Mouse (Mus musculus) limb, embryonic 14.5 days (tissue): ENCODE measurements around the gene Mmgt2. TPM values are rescaled to one million over a fixed set of nuclear protein-coding genes. Genes with fewer than 3 reads are reported as not detected.

Source experiments
- ATAC-seq: fragments of 200-750 bp; cut with Nextera tagmentation; 2 replicates; pipeline ENCODE4 v1.8.0; 2017; ENCODE audit warnings: low read depth, moderate number of reproducible peaks, moderate TSS enrichment; ENCODE audit not compliant: low FRiP score
- DNase-seq: peaks from one replicate; pipeline ENCODE4 v3.0.0-alpha.2; 2015; ENCODE audit warnings: low spot score
- H3K27ac ChIP-seq: fragments of 300-500 bp; sonication (generic); replicated peaks from 2 replicates; pipeline ENCODE4 v1.5.1; 2014; ENCODE audit warnings: low read depth, mild to moderate bottlenecking, low read length, moderate library complexity, mixed read lengths
- H3K27me3 ChIP-seq: fragments of 300-500 bp; sonication (generic); 2 replicates; pipeline ENCODE4 v1.6.1; 2014; ENCODE audit warnings: low read length, mixed read lengths; ENCODE audit not compliant: control insufficient read depth, insufficient read depth
- H3K36me3 ChIP-seq: fragments of 300-500 bp; sonication (generic); 2 replicates; pipeline ENCODE4 v1.6.1; 2014; ENCODE audit warnings: mild to moderate bottlenecking, low read length, moderate library complexity, mixed read lengths; ENCODE audit not compliant: control insufficient read depth, insufficient read depth
- H3K4me1 ChIP-seq: fragments of 300-500 bp; sonication (generic); 2 replicates; pipeline ENCODE4 v1.6.1; 2014; ENCODE audit warnings: antibody characterized with exemption, low read length, mixed read lengths; ENCODE audit not compliant: control insufficient read depth, insufficient read depth
- H3K4me2 ChIP-seq: fragments of 300-500 bp; sonication (generic); replicated peaks from 2 replicates; pipeline ENCODE4 v1.6.1; 2014; ENCODE audit warnings: low read depth, mild to moderate bottlenecking, low read length, moderate library complexity; ENCODE audit not compliant: severe bottlenecking
- H3K4me3 ChIP-seq: fragments of 300-500 bp; sonication (generic); replicated peaks from 2 replicates; pipeline ENCODE4 v1.5.1; 2014; ENCODE audit warnings: low read length
- H3K9ac ChIP-seq: fragments of 300-500 bp; sonication (generic); 2 replicates; pipeline ENCODE4 v1.6.1; 2014; ENCODE audit warnings: mild to moderate bottlenecking, low read depth, low read length, moderate library complexity; ENCODE audit not compliant: severe bottlenecking
- H3K9me3 ChIP-seq: fragments of 300-500 bp; sonication (generic); 2 replicates; pipeline ENCODE4 v1.6.1; 2016; ENCODE audit warnings: low read length; ENCODE audit not compliant: control insufficient read depth
- POLR2A ChIP-seq: fragments of 200-500 bp; IDR thresholded peaks from 2 replicates; pipeline ENCODE4 v1.8.0; 2012; ENCODE audit warnings: inconsistent platforms, mild to moderate bottlenecking, moderate library complexity, borderline replicate concordance; ENCODE audit not compliant: insufficient read depth, insufficient read length; ENCODE audit errors: extremely low read depth
- WGBS: fragments of 180-500 bp; shearing (Covaris S2); extraction: QIAGEN DNeasy Blood & Tissue Kit; methylation state at CpG from one replicate; pipeline ENCODE4 v1.1.7; 2014; 5-methylcytosine and 5-hydroxymethylcytosine counted together
- polyA plus RNA-seq, 2 experiments: library from polyadenylated mRNA; depleted of rRNA in 1 of 2; stranded (reverse) in 1 of 2; unstranded in 1 of 2; fragments of >200 nt; fragmentation: Nextera tagmentation in 1 of 2; extraction: Ambion mirVana in 1 of 2; gene quantifications; 2 replicates each; pipeline versions ENCODE4 v1.2.1 to v1.2.3; 2012 to 2014

The Mmgt2 gene
- polyA plus RNA-seq, 2 experiments, result 56.9 to 69.7 TPM

- H3K27ac ChIP-seq, result no peak overlapping the region
- H3K27me3 ChIP-seq, result no peaks in the 10 kb centered on the region
- no peak for DNase-seq
- H3K36me3 ChIP-seq, result peaks cover 71% of the 10 kb centered on the region
- 68% methylated on average over 10 of the region's 10 CpGs for WGBS
- no peak overlapping the region for H3K9ac ChIP-seq
- ATAC-seq, result no peak
- no peak overlapping the region for H3K4me2 ChIP-seq
- TF ChIP-seq POLR2A, result no peak
- peaks cover 17% of the 10 kb centered on the region for H3K4me1 ChIP-seq
- no peak overlapping the region for H3K4me3 ChIP-seq
- no peaks in the 10 kb centered on the region for H3K9me3 ChIP-seq
Observed at GRCm38 (mm10) chr11:62607170-62607951, 41.1 kb upstream of the Mmgt2 start.

GRCm38 (mm10) chr11:62607952-62608201, 40.6 kb upstream of the Mmgt2 start:
- H3K36me3 ChIP-seq, result peaks cover 76% of the 10 kb centered on the region
- WGBS, result 88% methylated on average over 1 of the region's 1 CpGs

DNA sequence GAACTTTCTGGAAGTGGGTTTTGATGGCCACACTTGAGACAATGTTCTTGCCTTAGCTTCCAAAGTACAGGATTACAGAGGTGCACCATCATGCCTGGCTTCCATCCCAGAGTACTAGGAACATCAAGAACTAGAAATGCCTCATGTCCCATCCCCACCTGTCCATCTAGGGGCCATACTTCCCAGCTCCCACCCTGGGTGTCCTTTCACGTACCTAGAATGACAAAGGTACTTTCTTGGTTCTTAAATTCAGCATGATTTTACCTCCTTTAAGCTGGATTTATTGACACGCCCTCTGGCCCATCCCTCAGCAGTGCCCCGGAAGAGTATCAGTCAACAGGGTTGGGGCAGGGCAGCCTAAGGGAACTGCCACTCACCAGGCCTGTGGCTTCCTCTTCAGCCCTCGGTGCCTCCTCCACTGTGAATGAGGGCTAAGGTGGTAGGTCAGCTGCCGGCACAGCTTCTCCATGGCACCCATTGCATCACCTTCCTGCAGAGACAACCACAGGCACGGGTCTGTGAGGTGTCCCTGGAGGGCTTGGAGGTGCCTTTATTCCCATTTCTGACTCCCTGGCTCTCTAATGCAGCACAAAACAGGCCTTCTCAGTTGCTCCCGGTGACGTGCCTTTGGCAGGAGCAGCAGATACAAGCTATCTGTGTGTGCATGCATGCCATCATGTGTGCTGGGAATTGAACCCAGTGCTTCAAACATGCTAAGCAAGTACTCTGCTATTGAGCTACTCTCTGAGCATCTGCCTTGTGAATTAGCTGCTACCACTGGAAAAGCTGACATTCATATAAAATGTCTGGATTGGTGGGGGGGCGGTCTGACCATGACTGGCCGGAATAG, 39.4 kb upstream of the Mmgt2 start:
- TF ChIP-seq POLR2A, result no peak
- no peak for DNase-seq
- H3K9me3 ChIP-seq, result no peaks in the 10 kb centered on the region
- H3K27me3 ChIP-seq, result no peaks in the 10 kb centered on the region
- peaks cover 69% of the 10 kb centered on the region for H3K36me3 ChIP-seq
- ATAC-seq, result no peak
- no peak overlapping the region for H3K4me2 ChIP-seq
- H3K9ac ChIP-seq, result no peak overlapping the region
- no peak overlapping the region for H3K4me3 ChIP-seq
- H3K4me1 ChIP-seq, result peaks cover 21% of the 10 kb centered on the region
- 82% methylated on average over 10 of the region's 10 CpGs for WGBS
- H3K27ac ChIP-seq, result no peak overlapping the region

More at GRCm38 (mm10) chr11:62607952-62608201, 40.6 kb upstream of the Mmgt2 start:
- no peak overlapping the region for H3K27ac ChIP-seq
- TF ChIP-seq POLR2A, result no peak
- no peak overlapping the region for H3K4me3 ChIP-seq
- no peak overlapping the region for H3K4me2 ChIP-seq
- no peak overlapping the region for H3K9ac ChIP-seq
- peaks cover 17% of the 10 kb centered on the region for H3K4me1 ChIP-seq
- no peaks in the 10 kb centered on the region for H3K9me3 ChIP-seq
- DNase-seq (no peak), ATAC-seq (no peak)
- no peaks in the 10 kb centered on the region for H3K27me3 ChIP-seq

DNA sequence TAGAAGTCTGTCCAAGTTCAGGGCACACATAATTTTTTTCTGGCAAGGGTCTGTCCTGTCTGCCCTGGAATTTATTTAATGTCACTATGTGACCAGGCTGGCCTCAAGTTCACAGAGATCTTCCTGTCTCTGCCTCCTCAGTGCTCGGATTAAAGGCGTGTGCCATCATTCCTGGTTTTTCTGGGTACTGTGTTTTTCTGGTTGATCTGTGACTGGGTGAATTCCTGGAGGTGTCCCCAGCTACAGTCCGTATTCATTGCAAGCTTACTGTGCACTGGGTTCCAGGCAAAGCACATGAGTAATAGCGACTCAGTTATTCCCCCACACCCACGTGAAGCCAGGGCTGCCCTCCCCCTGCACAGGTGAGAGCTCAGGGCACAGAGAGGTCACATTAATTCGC, 38.2 kb upstream of the Mmgt2 start:
- Histone ChIP-seq H3K9me3 (no peaks in the 10 kb centered on the region), H3K4me3 (no peak overlapping the region), H3K27me3 (no peaks in the 10 kb centered on the region), H3K27ac (no peak overlapping the region), H3K36me3 (peaks cover 56% of the 10 kb centered on the region), H3K4me1 (peaks cover 9% of the 10 kb centered on the region; the same call in 1 of the 2 replicates), H3K9ac (no peak overlapping the region), H3K4me2 (no peak overlapping the region)
- DNase-seq, result no peak
- no peak for ATAC-seq
- 78% methylated on average over 6 of the region's 6 CpGs for WGBS
- no peak for TF ChIP-seq POLR2A

- Histone ChIP-seq H3K9me3 (no peaks in the 10 kb centered on the region), H3K4me3 (no peak overlapping the region), H3K4me2 (no peak overlapping the region), H3K27me3 (no peaks in the 10 kb centered on the region), H3K9ac (no peak overlapping the region), H3K4me1 (peaks cover 4% of the 10 kb centered on the region; the same call in 1 of the 2 replicates), H3K36me3 (peaks cover 46% of the 10 kb centered on the region), H3K27ac (no peak overlapping the region)
- ATAC-seq (no peak), DNase-seq (no peak)
- 87% methylated on average over 10 of the region's 10 CpGs for WGBS
- no peak for TF ChIP-seq POLR2A
Observed at GRCm38 (mm10) chr11:62612604-62613003, 35.9 kb upstream of the Mmgt2 start.
